Mouse (Mus musculus) lung, adult 2 months (tissue): ENCODE data around the gene Methig1.

Experiments
- CTCF ChIP-seq: fragments of 200-500 bp; IDR thresholded peaks from 2 replicates; pipeline ENCODE4 v1.5.1; 2011; ENCODE audit warnings: mild to moderate bottlenecking, low read length, control low read depth; ENCODE audit not compliant: insufficient read depth
- POLR2A ChIP-seq: fragments of 200-500 bp; IDR thresholded peaks from 2 replicates; pipeline ENCODE4 v1.6.1; 2011; ENCODE audit warnings: low read depth, mild to moderate bottlenecking, control low read depth, low read length, borderline replicate concordance; ENCODE audit errors: extremely low read depth

DNA sequence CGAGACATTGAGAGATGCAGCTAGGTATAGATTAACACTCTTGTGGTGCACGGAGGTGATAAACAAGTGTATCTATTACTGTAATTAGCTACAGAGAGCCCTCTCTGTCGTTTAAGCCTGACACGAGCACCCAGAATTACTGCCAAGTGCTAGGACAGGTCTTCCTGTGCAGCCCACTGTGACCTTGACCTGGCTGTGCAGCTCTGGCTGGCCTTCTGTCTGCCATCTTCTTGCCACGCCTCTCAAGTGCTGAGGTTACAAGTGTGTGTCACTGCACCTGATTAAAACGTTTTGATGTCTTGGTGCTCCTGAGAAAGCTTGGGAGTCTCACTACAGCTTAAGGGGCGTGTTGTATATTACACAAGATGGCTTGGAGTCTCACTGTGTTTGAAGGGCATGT, 38.1 kb downstream of the Methig1 start:
- TF ChIP-seq CTCF (no peak), POLR2A (no peak)
